Mouse (Mus musculus) heart, postnatal 0 days (tissue): ENCODE measurements around the gene B4galnt4. TPM values are rescaled to one million over a fixed set of nuclear protein-coding genes. Genes with fewer than 3 reads are reported as not detected.
"Not testable (repeated sequence)": the region's sequence is repeated elsewhere in the genome, so short reads cannot be mapped to it uniquely, and the experiment has no call there.

Experiments used
- ATAC-seq: fragments of 200-750 bp; cut with Nextera tagmentation; 2 replicates; pipeline ENCODE4 v1.8.0; 2017; ENCODE audit warnings: low read depth, moderate number of reproducible peaks, moderate library complexity; ENCODE audit not compliant: insufficient read depth
- DNase-seq: peaks from one replicate; pipeline ENCODE4 v3.0.0-alpha.2; 2016; ENCODE audit warnings: low spot score
- H3K27ac ChIP-seq: fragments of 300-500 bp; sonication (generic); 2 replicates; pipeline ENCODE4 v1.5.1; 2014; ENCODE audit warnings: low read depth, mild to moderate bottlenecking
- H3K27me3 ChIP-seq: fragments of 300-500 bp; sonication (generic); 2 replicates; pipeline ENCODE4 v1.6.1; 2014; ENCODE audit warnings: low read length, mixed read lengths; ENCODE audit not compliant: control insufficient read depth, insufficient read depth
- H3K36me3 ChIP-seq: fragments of 300-500 bp; sonication (generic); replicated peaks from 2 replicates; pipeline ENCODE4 v1.6.1; 2014; ENCODE audit warnings: low read length, mixed read lengths; ENCODE audit not compliant: control insufficient read depth, insufficient read depth
- H3K4me1 ChIP-seq: fragments of 300-500 bp; sonication (generic); 2 replicates; pipeline ENCODE4 v1.6.1; 2014; ENCODE audit warnings: antibody characterized with exemption; ENCODE audit not compliant: control insufficient read depth, insufficient read depth
- H3K4me2 ChIP-seq: fragments of 300-500 bp; sonication (generic); 2 replicates; pipeline ENCODE4 v1.6.1; 2014; ENCODE audit warnings: low read depth, mild to moderate bottlenecking, low read length, moderate library complexity
- H3K4me3 ChIP-seq: fragments of 300-500 bp; sonication (generic); 2 replicates; pipeline ENCODE4 v1.5.1; 2014; ENCODE audit warnings: low read depth, low read length
- H3K9ac ChIP-seq: fragments of 300-500 bp; sonication (generic); replicated peaks from 2 replicates; pipeline ENCODE4 v1.6.1; 2014; ENCODE audit warnings: low read depth, low read length, mixed read lengths
- H3K9me3 ChIP-seq: fragments of 300-500 bp; sonication (generic); replicated peaks from 2 replicates; pipeline ENCODE4 v1.6.1; 2016; ENCODE audit warnings: low read length; ENCODE audit not compliant: control insufficient read depth
- CTCF ChIP-seq: IDR thresholded peaks from 2 replicates; pipeline ENCODE4 v1.5.1; 2016; ENCODE audit warnings: antibody characterized with exemption, control low read depth, low read depth
- EP300 ChIP-seq: IDR thresholded peaks from 2 replicates; pipeline ENCODE4 v1.6.1; 2016; ENCODE audit warnings: antibody characterized with exemption, low read depth
- WGBS: fragments of 180-500 bp; shearing (Covaris S2); extraction: QIAGEN DNeasy Blood & Tissue Kit; methylation state at CpG from one replicate; pipeline ENCODE4 v1.1.7; 2014; 5-methylcytosine and 5-hydroxymethylcytosine counted together
- polyA plus RNA-seq: library from polyadenylated mRNA; unstranded; fragments of >200 nt; fragmentation: Nextera tagmentation; extraction: Ambion mirVana; gene quantifications from 2 replicates; pipeline ENCODE4 v1.2.1, GENCODE M21; 2015
- total RNA-seq: library from RNA; depleted of rRNA; stranded (reverse); fragments of >200 nt; gene quantifications from 2 replicates; pipeline ENCODE4 v1.2.3, GENCODE M21; 2014; ENCODE audit warnings: low replicate concordance

The B4galnt4 gene
- total and polyA plus RNA-seq, 2 experiments from 2014 or later: 0.10 TPM; not detected in 1

- no peak overlapping the region for H3K4me3 ChIP-seq
- 49% methylated on average over 3 of the region's 3 CpGs for WGBS
- ATAC-seq (no peak), DNase-seq (no peak)
- H3K27me3 ChIP-seq: no peaks in the 10 kb centered on the region
- H3K4me1 ChIP-seq: no peaks in the 10 kb centered on the region
- TF ChIP-seq EP300: no peak
- no peak for TF ChIP-seq CTCF
- no peak overlapping the region for H3K4me2 ChIP-seq
- no peaks in the 10 kb centered on the region for H3K36me3 ChIP-seq
- no peak overlapping the region for H3K27ac ChIP-seq
- H3K9me3 ChIP-seq: no peaks in the 10 kb centered on the region
- no peak overlapping the region for H3K9ac ChIP-seq
Measured at GRCm38 (mm10) chr7:141030390-141030789, 30.5 kb upstream of the B4galnt4 start.

- H3K9ac ChIP-seq: no peak overlapping the region
- TF ChIP-seq CTCF (no peak), EP300 (no peak)
- no peaks in the 10 kb centered on the region for H3K4me1 ChIP-seq
- H3K4me2 ChIP-seq: no peak overlapping the region
- no peaks in the 10 kb centered on the region for H3K36me3 ChIP-seq
- no peaks in the 10 kb centered on the region for H3K9me3 ChIP-seq
- H3K27ac ChIP-seq: no peak overlapping the region
- WGBS: 58% methylated on average over 9 of the region's 9 CpGs
- no peak overlapping the region for H3K4me3 ChIP-seq
- H3K27me3 ChIP-seq: no peaks in the 10 kb centered on the region
- no peak for ATAC-seq
- no peak for DNase-seq
Measured at GRCm38 (mm10) chr7:141032458-141033167, 28.3 kb upstream of the B4galnt4 start.

- WGBS: 89% methylated on average over 1 of the region's 2 CpGs
- not testable (repeated sequence) for H3K9me3 ChIP-seq, H3K4me3 ChIP-seq
Measured at GRCm38 (mm10) chr7:141036624-141037023, 24.3 kb upstream of the B4galnt4 start.

GRCm38 (mm10) chr7:141038090-141039032 lies 22.5 kb upstream of the B4galnt4 start:
- H3K9me3 ChIP-seq: no peaks in the 10 kb centered on the region
- H3K27ac ChIP-seq: no peak overlapping the region
- H3K36me3 ChIP-seq: no peaks in the 10 kb centered on the region
- TF ChIP-seq CTCF: no peak
- no peak for TF ChIP-seq EP300
- no peak for ATAC-seq
- no peak overlapping the region for H3K4me2 ChIP-seq
- WGBS: 55% methylated on average over 20 of the region's 21 CpGs
- H3K4me3 ChIP-seq: no peak overlapping the region
- H3K27me3 ChIP-seq: no peaks in the 10 kb centered on the region
- no peak for DNase-seq
- 0 out of 2 replicates have a peak, but pooled peaks cover 6% of the 10 kb centered on the region for H3K4me1 ChIP-seq
- no peak overlapping the region for H3K9ac ChIP-seq

More at GRCm38 (mm10) chr7:141036624-141037023, 24.3 kb upstream of the B4galnt4 start:
- not testable (repeated sequence) for H3K27ac ChIP-seq, H3K36me3 ChIP-seq, H3K4me1 ChIP-seq, DNase-seq, H3K9ac ChIP-seq, ATAC-seq, H3K4me2 ChIP-seq, H3K27me3 ChIP-seq

- Histone ChIP-seq H3K4me1 (0 out of 2 replicates have a peak, but pooled peaks cover 6% of the 10 kb centered on the region), H3K4me3 (no peak overlapping the region), H3K4me2 (no peak overlapping the region), H3K9me3 (no peaks in the 10 kb centered on the region), H3K27me3 (no peaks in the 10 kb centered on the region), H3K27ac (no peak overlapping the region), H3K9ac (no peak overlapping the region), H3K36me3 (no peaks in the 10 kb centered on the region)
- WGBS: 83% methylated on average over 4 of the region's 4 CpGs
- TF ChIP-seq CTCF: no peak
- TF ChIP-seq EP300: no peak
- no peak for DNase-seq
- no peak for ATAC-seq
Measured at GRCm38 (mm10) chr7:141039386-141040107, 21.4 kb upstream of the B4galnt4 start.
